Mouse (Mus musculus) liver, embryonic 11.5 days (tissue): ENCODE measurements at regions not wholly inside any gene's neighbourhood (a gene's known extent, or its start where the extent isn't known, plus 50 kb on each side); places are given as distances from the start of the nearest gene placed in this dataset.
A peak's percentile ranks its signal among the peaks of the same experiment; 100 is the strongest.

Source experiments
- ATAC-seq: fragments of 200-750 bp; cut with Nextera tagmentation; replicated peaks from 2 replicates; pipeline ENCODE4 v1.8.0; 2017; ENCODE audit warnings: moderate number of reproducible peaks, mild to moderate bottlenecking, moderate TSS enrichment, moderate library complexity; ENCODE audit not compliant: low FRiP score
- DNase-seq: peaks from one replicate; pipeline ENCODE4 v3.0.0-alpha.2; 2017; ENCODE audit warnings: low spot score
- H3K27ac ChIP-seq: fragments of 300-500 bp; sonication (generic); 2 replicates; pipeline ENCODE4 v1.5.1; 2014; ENCODE audit warnings: mild to moderate bottlenecking, low read depth, low read length, control low read depth
- H3K27me3 ChIP-seq: fragments of 300-500 bp; sonication (generic); replicated peaks from 2 replicates; pipeline ENCODE4 v1.6.1; 2014; ENCODE audit warnings: low read length, mixed read lengths; ENCODE audit not compliant: control insufficient read depth, insufficient read depth
- H3K36me3 ChIP-seq: fragments of 300-500 bp; sonication (generic); 2 replicates; pipeline ENCODE4 v1.6.1; 2014; ENCODE audit warnings: mild to moderate bottlenecking, low read length, moderate library complexity, mixed read lengths; ENCODE audit not compliant: control insufficient read depth, insufficient read depth
- H3K4me1 ChIP-seq: fragments of 300-500 bp; sonication (generic); replicated peaks from 2 replicates; pipeline ENCODE4 v1.6.1; 2014; ENCODE audit warnings: low read length, mixed read lengths; ENCODE audit not compliant: control insufficient read depth, insufficient read depth
- H3K4me2 ChIP-seq: fragments of 300-500 bp; sonication (generic); 2 replicates; pipeline ENCODE4 v1.6.1; 2014; ENCODE audit warnings: mild to moderate bottlenecking, control low read depth, moderate library complexity
- H3K4me3 ChIP-seq: fragments of 300-500 bp; sonication (generic); 2 replicates; pipeline ENCODE4 v1.5.1; 2014; ENCODE audit warnings: low read depth, low read length, control low read depth
- H3K9ac ChIP-seq: fragments of 300-500 bp; sonication (generic); 2 replicates; pipeline ENCODE4 v1.6.1; 2014; ENCODE audit warnings: low read depth, low read length, control low read depth
- H3K9me3 ChIP-seq: fragments of 300-500 bp; sonication (generic); 2 replicates; pipeline ENCODE4 v1.6.1; 2016; ENCODE audit warnings: low read length, inconsistent platforms, mixed read lengths; ENCODE audit not compliant: control insufficient read depth
- WGBS: fragments of 180-500 bp; shearing (Covaris S2); extraction: QIAGEN DNeasy Blood & Tissue Kit; methylation state at CpG from one replicate; pipeline ENCODE4 v1.1.7; 2014; 5-methylcytosine and 5-hydroxymethylcytosine counted together

DNA sequence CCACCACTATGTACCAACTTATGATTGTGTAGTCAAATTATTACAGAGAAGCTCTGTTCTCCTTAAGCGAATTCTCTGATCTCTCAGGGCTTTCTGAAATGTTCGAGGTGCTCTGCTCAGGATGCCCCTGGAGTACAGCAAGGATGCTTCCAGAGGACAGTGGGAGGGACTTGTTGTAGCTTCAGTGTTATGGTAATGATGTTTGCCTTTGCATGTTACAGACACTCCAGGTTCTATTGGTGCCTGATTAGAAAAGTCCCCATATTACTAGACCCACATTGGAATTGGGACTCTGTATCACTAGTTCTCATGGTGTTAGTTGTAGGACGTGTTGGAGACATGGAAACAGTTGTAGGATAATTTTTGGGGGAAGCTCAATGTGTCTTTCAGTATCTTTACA is 96.0 kb downstream of the Epdr1 start:
- Histone ChIP-seq H3K9ac (no peak overlapping the region), H3K36me3 (no peaks in the 10 kb centered on the region), H3K27me3 (no peaks in the 10 kb centered on the region), H3K27ac (no peak overlapping the region), H3K9me3 (no peaks in the 10 kb centered on the region), H3K4me1 (no peaks in the 10 kb centered on the region), H3K4me3 (no peak overlapping the region), H3K4me2 (no peak overlapping the region)
- no peak for ATAC-seq
- DNase-seq, result no peak
- 77% methylated on average over 3 of the region's 3 CpGs for WGBS

DNA sequence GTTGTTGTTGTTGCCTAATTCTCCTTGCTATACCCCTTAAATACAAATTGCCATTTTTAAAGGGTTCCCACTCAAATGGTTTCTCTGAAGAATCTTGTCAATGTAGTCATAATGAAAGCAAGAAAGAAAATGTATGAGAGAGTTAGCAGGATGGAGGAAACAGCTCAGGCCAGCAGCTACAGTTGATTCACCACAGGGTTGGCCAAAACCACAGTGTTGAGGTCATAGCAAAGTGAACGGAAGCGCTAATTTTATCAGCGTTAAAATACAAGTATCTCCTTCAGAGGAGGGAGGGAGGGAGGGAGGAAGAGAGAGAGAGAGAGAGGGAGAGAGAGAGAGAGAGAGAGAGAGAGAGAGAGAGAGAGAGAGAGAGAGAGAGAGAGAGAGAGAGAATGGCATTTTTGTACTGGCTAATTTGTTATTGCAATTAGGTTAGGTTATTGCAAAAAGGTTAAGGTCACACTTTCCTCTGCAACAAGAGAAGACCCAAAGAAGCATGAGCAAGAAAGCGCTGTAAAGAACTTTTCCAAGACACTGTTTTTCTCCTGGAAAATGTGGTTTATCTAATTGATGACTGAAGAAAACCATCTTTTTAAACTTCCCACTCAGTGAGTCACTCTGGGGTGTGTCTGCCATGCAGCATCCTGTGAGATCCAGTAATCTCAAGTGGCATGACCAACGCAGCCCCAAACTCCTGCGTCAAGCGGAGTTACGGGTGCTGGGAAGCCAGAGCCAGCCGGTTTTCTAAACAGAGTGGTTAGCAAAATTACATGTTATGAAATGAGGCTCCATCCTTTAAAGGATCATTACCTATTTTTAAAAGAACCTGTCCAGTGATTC is 101.6 kb downstream of the Epdr1 start:
- no peak overlapping the region for H3K4me3 ChIP-seq
- peak overlapping the region; percentile 19; the same call in 1 of the 2 replicates for H3K27ac ChIP-seq
- H3K4me1 ChIP-seq, result no peaks in the 10 kb centered on the region; the same call in 1 of the 2 replicates
- H3K27me3 ChIP-seq, result no peaks in the 10 kb centered on the region
- 63% methylated on average over 9 of the region's 9 CpGs for WGBS
- ATAC-seq (no peak), DNase-seq (no peak)
- no peaks in the 10 kb centered on the region for H3K36me3 ChIP-seq
- no peaks in the 10 kb centered on the region for H3K9me3 ChIP-seq
- H3K9ac ChIP-seq, result no peak overlapping the region
- no peak overlapping the region for H3K4me2 ChIP-seq

GRCm38 (mm10) chr13:19514844-19515555 is 104.7 kb downstream of the Epdr1 start:
- WGBS, result 38% methylated on average over 3 of the region's 3 CpGs
- ATAC-seq, result peak; percentile 90

GRCm38 (mm10) chr13:19506543-19506942 is 110.9 kb upstream of the Stard3nl start:
- H3K9me3 ChIP-seq, result no peaks in the 10 kb centered on the region
- H3K4me1 ChIP-seq, result no peaks in the 10 kb centered on the region
- no peak overlapping the region for H3K4me3 ChIP-seq
- H3K27ac ChIP-seq, result no peak overlapping the region
- H3K9ac ChIP-seq, result no peak overlapping the region
- no peaks in the 10 kb centered on the region for H3K36me3 ChIP-seq
- 47% methylated on average over 3 of the region's 3 CpGs for WGBS
- H3K4me2 ChIP-seq, result no peak overlapping the region
- ATAC-seq, result no peak
- no peaks in the 10 kb centered on the region for H3K27me3 ChIP-seq
- DNase-seq, result no peak

More at GRCm38 (mm10) chr13:19514844-19515555, 104.7 kb downstream of the Epdr1 start:
- Histone ChIP-seq H3K9me3 (no peaks in the 10 kb centered on the region), H3K4me1 (no peaks in the 10 kb centered on the region; the same call in 1 of the 2 replicates), H3K27ac (no peak overlapping the region), H3K4me2 (no peak overlapping the region), H3K9ac (no peak overlapping the region), H3K36me3 (no peaks in the 10 kb centered on the region), H3K27me3 (no peaks in the 10 kb centered on the region), H3K4me3 (no peak overlapping the region)
- DNase-seq, result no peak

GRCm38 (mm10) chr13:19504241-19504640 is 108.6 kb upstream of the Stard3nl start:
- DNase-seq, result no peak
- no peak overlapping the region for H3K9ac ChIP-seq
- no peak for ATAC-seq
- no peak overlapping the region for H3K4me2 ChIP-seq
- H3K4me3 ChIP-seq, result no peak overlapping the region
- no peaks in the 10 kb centered on the region for H3K27me3 ChIP-seq
- no peaks in the 10 kb centered on the region for H3K36me3 ChIP-seq
- no peak overlapping the region for H3K27ac ChIP-seq
- no peaks in the 10 kb centered on the region for H3K9me3 ChIP-seq
- no peaks in the 10 kb centered on the region for H3K4me1 ChIP-seq

- H3K36me3 ChIP-seq, result no peaks in the 10 kb centered on the region
- 68% methylated on average over 3 of the region's 3 CpGs for WGBS
Measured at GRCm38 (mm10) chr13:19482198-19482597, 86.6 kb upstream of the Stard3nl start.

GRCm38 (mm10) chr13:19474041-19474440 is 78.4 kb upstream of the Stard3nl start:
- H3K4me3 ChIP-seq, result no peak overlapping the region
- H3K4me2 ChIP-seq, result no peak overlapping the region
- H3K9ac ChIP-seq, result no peak overlapping the region
- no peaks in the 10 kb centered on the region for H3K36me3 ChIP-seq
- no peaks in the 10 kb centered on the region for H3K9me3 ChIP-seq
- WGBS, result 81% methylated on average over 10 of the region's 10 CpGs
- H3K27me3 ChIP-seq, result no peaks in the 10 kb centered on the region
- ATAC-seq, result no peak
- H3K4me1 ChIP-seq, result no peaks in the 10 kb centered on the region
- no peak for DNase-seq
- no peak overlapping the region for H3K27ac ChIP-seq

More at GRCm38 (mm10) chr13:19482198-19482597, 86.6 kb upstream of the Stard3nl start:
- no peak overlapping the region for H3K27ac ChIP-seq
- no peaks in the 10 kb centered on the region for H3K9me3 ChIP-seq
- H3K9ac ChIP-seq, result no peak overlapping the region
- no peaks in the 10 kb centered on the region for H3K4me1 ChIP-seq
- no peak overlapping the region for H3K4me2 ChIP-seq
- H3K4me3 ChIP-seq, result no peak overlapping the region
- DNase-seq (no peak), ATAC-seq (no peak)
- no peaks in the 10 kb centered on the region for H3K27me3 ChIP-seq

- H3K36me3 ChIP-seq, result no peaks in the 10 kb centered on the region
- H3K4me2 ChIP-seq, result no peak overlapping the region
- no peak overlapping the region for H3K4me3 ChIP-seq
- no peak overlapping the region for H3K27ac ChIP-seq
- H3K9ac ChIP-seq, result no peak overlapping the region
- ATAC-seq, result no peak
- 78% methylated on average over 1 of the region's 1 CpGs for WGBS
- no peaks in the 10 kb centered on the region for H3K9me3 ChIP-seq
- no peak for DNase-seq
- H3K4me1 ChIP-seq, result no peaks in the 10 kb centered on the region
- no peaks in the 10 kb centered on the region for H3K27me3 ChIP-seq
Measured at GRCm38 (mm10) chr13:19470729-19471128, 75.1 kb upstream of the Stard3nl start.
